Mouse (Mus musculus): Measurements from ENCODE around the gene Sufu. TPM values are rescaled to one million over a fixed set of nuclear protein-coding genes. Genes with fewer than 3 reads are reported as not detected.

Gene Sufu
- total RNA-seq, 4 experiments from 2014 or later: 11.7 to 13.0 (median 12.1) TPM

DNA sequence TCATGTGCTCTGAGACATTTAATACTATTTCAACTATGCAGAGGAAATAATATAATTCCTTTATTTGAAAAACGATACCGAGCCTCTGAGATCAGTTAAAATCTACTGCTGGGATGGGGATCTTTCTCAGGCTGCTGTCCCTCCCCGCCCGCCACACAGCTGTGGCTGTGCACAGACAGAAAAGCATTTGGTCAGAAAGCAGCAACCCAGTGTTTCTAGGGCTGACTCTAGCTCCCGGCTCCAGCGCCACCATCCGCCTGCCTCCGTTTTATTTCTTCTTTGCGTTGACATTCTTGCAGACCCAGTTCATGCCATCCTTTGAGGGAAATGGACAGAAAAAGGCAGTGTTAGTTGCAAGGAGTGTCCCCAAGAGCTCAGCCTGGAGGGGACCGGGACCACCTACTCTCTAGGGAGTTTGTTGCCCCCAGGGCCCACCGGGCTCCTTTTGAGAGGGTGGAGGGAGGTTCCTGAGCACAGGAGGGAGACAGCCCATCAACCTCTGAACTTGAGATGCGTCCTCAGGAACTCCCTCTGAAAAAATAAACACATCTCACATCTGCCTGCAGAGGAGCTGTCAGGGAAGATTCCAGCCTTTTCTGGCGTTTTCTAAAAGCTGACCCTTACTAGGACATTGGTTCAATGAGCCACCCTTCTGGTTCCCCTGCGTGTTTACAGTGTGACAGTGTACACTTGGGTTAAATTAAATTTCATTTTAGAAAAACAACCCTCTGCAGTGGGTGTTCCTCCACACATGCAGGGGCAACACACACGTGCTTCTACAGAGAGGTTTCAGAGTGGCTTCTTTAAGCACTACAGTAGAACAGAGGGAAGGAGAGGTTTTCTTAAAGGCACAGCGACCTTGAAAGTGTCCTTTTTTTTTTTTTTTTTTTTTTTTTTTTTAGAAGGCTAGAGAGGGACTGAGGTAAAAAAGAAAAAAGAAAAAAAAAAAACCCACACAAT is 134.7 kb downstream of the Sufu start:
- DNase-seq (ENCODE audit: low spot score): no peak

DNA sequence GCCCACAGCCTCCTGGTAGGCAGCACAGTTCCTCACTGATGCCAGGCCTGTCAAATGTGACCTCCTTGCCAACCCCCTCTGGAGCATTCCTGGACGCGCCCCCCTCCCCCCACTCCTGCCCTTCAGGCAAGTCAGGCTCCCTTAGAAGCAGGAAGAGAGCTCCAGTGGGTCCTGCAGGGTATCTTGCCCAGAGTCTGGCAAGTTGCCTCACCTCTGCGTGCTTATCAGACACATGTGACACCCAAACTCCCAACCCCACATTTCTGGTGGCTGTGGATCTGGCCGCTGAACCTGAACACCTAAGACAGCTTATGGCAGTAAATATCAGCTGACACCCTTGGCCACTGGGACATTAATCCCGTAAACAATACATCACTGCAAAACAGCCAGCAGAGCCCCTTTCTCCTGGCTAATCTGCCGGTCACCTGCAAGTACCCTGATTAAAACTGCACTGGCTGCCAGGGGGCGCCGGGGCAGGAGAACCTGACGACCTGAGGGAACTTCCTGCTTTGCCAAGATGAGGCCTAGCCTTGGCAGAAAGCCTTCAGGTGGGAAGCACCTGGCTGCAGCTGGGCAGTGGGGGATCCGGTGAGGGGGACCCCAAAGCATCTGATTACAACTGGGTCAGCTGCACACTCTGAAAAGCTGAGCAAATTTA is 135.5 kb downstream of the Sufu start:
- DNase-seq (ENCODE audit: low spot score): no peak

DNA sequence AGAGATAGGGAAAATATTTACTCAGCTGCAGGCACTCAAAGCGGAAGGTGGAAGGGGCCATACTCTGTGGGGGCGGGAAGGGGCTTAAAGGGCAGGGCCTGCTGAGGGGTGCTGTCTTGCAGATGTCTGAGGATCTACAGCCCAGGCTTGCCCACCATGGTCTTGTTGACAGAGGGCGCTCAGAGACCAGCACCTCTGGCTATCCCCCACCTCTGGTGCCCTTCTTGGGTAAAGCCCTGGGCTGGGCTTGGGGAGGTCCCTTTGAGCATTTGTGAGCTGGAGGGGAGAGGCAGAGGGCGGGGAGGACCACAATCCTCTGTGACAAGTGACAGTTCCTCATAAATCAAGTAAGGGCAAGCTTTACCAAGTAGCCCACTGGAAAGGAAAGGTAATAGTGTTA is 136.4 kb downstream of the Sufu start:
- DNase-seq (ENCODE audit: low spot score): no peak

DNA sequence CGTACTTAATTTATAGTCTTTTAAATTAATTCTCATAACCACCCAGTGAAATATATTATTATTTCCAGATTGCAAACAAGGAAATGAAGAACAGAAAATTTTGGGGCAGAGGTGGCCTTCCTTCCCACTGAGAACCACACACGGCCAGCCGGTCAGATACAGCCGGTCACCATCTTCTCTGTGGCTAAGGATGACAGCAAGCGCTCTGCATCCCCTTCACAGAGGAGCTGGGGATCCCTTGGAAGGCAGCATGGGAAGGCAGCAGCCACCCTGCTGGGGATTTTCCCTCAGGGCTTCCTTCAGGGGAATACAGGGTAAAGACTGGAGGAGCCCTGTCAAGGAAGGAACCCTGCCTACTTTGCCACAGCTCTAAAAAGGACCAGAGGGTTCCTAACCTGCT is 136.8 kb downstream of the Sufu start:
- no peak for DNase-seq (ENCODE audit: low spot score)

DNA sequence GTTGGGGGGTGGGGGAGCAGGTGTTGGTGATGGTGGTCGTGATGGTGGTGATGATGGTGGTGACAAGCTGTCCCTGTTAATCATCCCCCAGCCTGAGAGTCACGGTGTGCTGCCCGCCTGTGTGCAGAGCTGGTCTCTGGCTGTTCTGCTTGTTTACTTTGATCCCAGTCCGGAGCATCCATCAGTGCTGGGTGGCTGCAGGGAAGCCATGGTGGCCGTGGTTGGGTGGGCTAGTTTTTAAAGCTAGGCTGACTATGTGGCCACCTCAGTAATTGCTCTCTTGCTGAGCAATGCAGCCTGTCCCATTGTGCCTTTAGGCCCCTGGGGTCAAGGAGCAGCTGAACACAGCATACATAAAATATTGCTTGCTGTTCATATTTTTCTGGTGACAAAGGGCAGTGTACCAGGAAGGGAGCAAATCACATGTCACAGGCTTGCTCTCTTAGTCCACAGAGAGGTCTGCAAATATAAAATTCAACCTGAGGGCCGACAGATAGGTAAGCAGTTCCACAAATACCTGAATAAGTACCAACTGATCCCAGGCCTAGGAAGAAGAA is 137.9 kb downstream of the Sufu start:
- DNase-seq (ENCODE audit: low spot score): no peak

DNA sequence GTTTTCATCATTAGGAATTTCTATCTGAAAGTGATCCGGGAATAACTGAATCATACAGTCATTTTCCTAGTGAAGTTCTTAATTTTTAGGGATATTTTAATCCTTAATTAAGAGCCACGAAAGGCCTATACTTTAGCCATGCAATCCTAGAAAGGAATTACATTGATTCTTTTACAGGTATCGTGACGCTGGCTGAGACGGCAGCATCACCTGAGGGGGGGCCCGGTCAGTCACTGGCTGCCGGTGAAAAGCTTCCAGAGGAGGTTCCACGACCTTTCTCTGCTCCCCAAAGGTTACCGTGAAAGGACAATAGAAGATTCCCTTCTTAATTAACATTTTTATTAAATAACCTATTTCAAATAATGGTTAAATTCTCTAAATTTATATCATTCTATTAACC is 140.7 kb downstream of the Sufu start:
- no peak for DNase-seq (ENCODE audit: low spot score)

DNA sequence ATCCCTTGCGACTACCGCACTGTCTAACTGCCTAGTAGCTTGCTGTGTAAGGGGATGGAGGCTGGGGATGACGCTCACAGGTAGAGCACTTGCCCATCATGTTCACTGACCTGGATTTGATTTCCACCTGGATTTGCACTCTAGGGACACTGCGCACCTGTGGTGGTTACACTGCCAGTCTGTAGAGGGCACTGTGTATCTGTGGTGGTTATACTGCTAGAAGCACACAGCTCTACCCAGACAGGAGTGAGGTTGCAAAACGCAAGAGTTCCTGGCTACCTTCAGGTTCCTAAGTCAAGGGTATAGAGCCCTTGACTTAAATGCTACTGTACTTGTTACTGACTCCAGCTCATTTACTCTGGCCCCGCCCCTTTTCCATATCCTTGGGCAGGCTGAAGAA is 141.5 kb downstream of the Sufu start:
- no peak for DNase-seq (ENCODE audit: low spot score)

Other genes with a start within 250 kb of the Sufu start
- 1 to 10 TPM in 2 of 4 experiments, under 1 TPM in 2; 0.34 to 1.7 (median 1.1) TPM for gene Pitx3, start 248.6 kb upstream of the Sufu start, total RNA-seq (2022)
- 10 to 100 TPM; 37.7 to 45.6 (median 41.9) TPM for gene Gbf1, start 244.4 kb upstream of the Sufu start, total RNA-seq (2022)
- 10 to 100 TPM; 17.9 to 22.3 (median 20.1) TPM for gene Nfkb2, start 92.6 kb upstream of the Sufu start, total RNA-seq (2022)
- gene Psd, start 69.7 kb upstream of the Sufu start, total RNA-seq (2022): under 1 TPM; 0.35 to 0.86 (median 0.53) TPM
- 1 to 10 TPM; 4.0 to 6.4 (median 5.6) TPM for gene Fbxl15, start 68.7 kb upstream of the Sufu start, total RNA-seq (2022)
- gene Cuedc2, start 58.2 kb upstream of the Sufu start, total RNA-seq (2022): 10 to 100 TPM; 76.5 to 91.0 (median 83.5) TPM
- gene Mfsd13a, start 55.8 kb upstream of the Sufu start, total RNA-seq (2022): 1 to 10 TPM; 3.7 to 4.5 (median 3.8) TPM
- under 1 TPM; 0.44 to 0.66 (median 0.48) TPM for gene 2310034G01Rik, start 46.6 kb upstream of the Sufu start, total RNA-seq (2022)
- 10 to 100 TPM; 86.7 to 93.0 (median 89.0) TPM for gene Actr1a, start 1.1 kb upstream of the Sufu start, total RNA-seq (2022)
- 10 to 100 TPM; 31.5 to 38.8 (median 37.6) TPM for gene Trim8, start 104.8 kb downstream of the Sufu start, total RNA-seq (2022)
- 10 to 100 TPM; 31.3 to 56.0 (median 43.5) TPM for gene Arl3, start 176.3 kb downstream of the Sufu start, total RNA-seq (2022)
- 1 to 10 TPM; 2.2 to 4.9 (median 2.7) TPM for gene Sfxn2, start 176.5 kb downstream of the Sufu start, total RNA-seq (2022)
- gene Wbp1l, start 202.2 kb downstream of the Sufu start, total RNA-seq (2022): 10 to 100 TPM; 46.6 to 60.7 (median 56.0) TPM

Data from heart, adult 8-10 months (tissue).